Mouse (Mus musculus) midbrain, embryonic 11.5 days (tissue): Measurements from ENCODE around the gene Fkbp8. TPM values are rescaled to one million over a fixed set of nuclear protein-coding genes. Genes with fewer than 3 reads are reported as not detected.
A peak's percentile ranks its signal among the peaks of the same experiment; 100 is the strongest.
"Not testable (repeated sequence)": the region's sequence is repeated elsewhere in the genome, so short reads cannot be mapped to it uniquely, and the experiment has no call there.

Experiments used
- ATAC-seq: fragments of 200-750 bp; cut with Nextera tagmentation; 2 replicates; pipeline ENCODE4 v1.8.0; 2017; ENCODE audit warnings: moderate TSS enrichment, moderate library complexity; ENCODE audit not compliant: low FRiP score
- DNase-seq: peaks from one replicate; pipeline ENCODE4 v3.0.0; 2015; ENCODE audit warnings: low spot score; ENCODE audit errors: missing footprints
- H3K27ac ChIP-seq: fragments of 300-500 bp; sonication (generic); 2 replicates; pipeline ENCODE4 v1.5.1; 2014; ENCODE audit warnings: low read depth, low read length
- H3K27me3 ChIP-seq: fragments of 300-500 bp; sonication (generic); 2 replicates; pipeline ENCODE4 v1.6.1; 2014; ENCODE audit warnings: mild to moderate bottlenecking, low read length, moderate library complexity, mixed read lengths; ENCODE audit not compliant: control insufficient read depth, insufficient read depth
- H3K36me3 ChIP-seq: fragments of 300-500 bp; sonication (generic); 2 replicates; pipeline ENCODE4 v1.6.1; 2014; ENCODE audit warnings: mild to moderate bottlenecking, low read length, moderate library complexity, mixed read lengths; ENCODE audit not compliant: control insufficient read depth, insufficient read depth
- H3K4me1 ChIP-seq: fragments of 300-500 bp; sonication (generic); 2 replicates; pipeline ENCODE4 v1.6.1; 2014; ENCODE audit warnings: low read length; ENCODE audit not compliant: control insufficient read depth, insufficient read depth
- H3K4me2 ChIP-seq: fragments of 300-500 bp; sonication (generic); 2 replicates; pipeline ENCODE4 v1.6.1; 2014; ENCODE audit warnings: mild to moderate bottlenecking, moderate library complexity
- H3K4me3 ChIP-seq: fragments of 300-500 bp; sonication (generic); 2 replicates; pipeline ENCODE4 v1.5.1; 2014; ENCODE audit warnings: low read depth, low read length
- H3K9ac ChIP-seq: fragments of 300-500 bp; sonication (generic); 2 replicates; pipeline ENCODE4 v1.6.1; 2014; ENCODE audit warnings: low read length
- H3K9me3 ChIP-seq: fragments of 300-500 bp; sonication (generic); 2 replicates; pipeline ENCODE4 v1.6.1; 2016; ENCODE audit warnings: low read length; ENCODE audit not compliant: control insufficient read depth
- WGBS: fragments of 180-500 bp; shearing (Covaris S2); extraction: QIAGEN DNeasy Blood & Tissue Kit; methylation state at CpG from one replicate; pipeline ENCODE4 v1.1.7; 2014; 5-methylcytosine and 5-hydroxymethylcytosine counted together
- polyA plus RNA-seq: library from polyadenylated mRNA; unstranded; fragments of >200 nt; fragmentation: Nextera tagmentation; extraction: Ambion mirVana; gene quantifications from 2 replicates; pipeline ENCODE4 v1.2.1, GENCODE M21; 2014

Gene Fkbp8
- polyA plus RNA-seq, 1 experiment from 2014 or later, result 215 TPM

DNA sequence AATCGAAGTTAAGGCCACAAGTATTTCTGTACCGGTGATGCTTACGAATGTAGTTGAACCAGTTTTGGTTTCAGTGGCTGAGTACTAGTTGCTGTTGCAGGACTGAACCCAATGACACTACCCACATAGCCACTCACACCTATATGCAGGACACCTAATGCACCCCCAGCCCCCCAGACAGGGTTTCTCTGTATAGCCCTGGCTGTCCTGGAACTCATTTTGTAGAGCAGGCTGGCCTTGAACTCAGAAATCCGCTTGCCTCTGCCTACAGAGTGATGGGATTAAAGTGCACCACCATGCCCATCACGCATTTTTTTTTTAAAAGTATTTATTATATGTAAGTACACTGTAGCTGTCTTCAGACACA is 20.5 kb upstream of the Fkbp8 start:
- no peak overlapping the region; the same call in 1 of the 2 replicates for H3K9ac ChIP-seq
- H3K27me3 ChIP-seq, result peaks cover 21% of the 10 kb centered on the region
- H3K4me1 ChIP-seq, result peaks cover 30% of the 10 kb centered on the region
- H3K9me3 ChIP-seq, result no peaks in the 10 kb centered on the region
- no peak overlapping the region for H3K27ac ChIP-seq
- H3K4me3 ChIP-seq, result peak overlapping the region; percentile 76; the same call in 1 of the 2 replicates
- peaks cover 10% of the 10 kb centered on the region; the same call in 1 of the 2 replicates for H3K36me3 ChIP-seq
- no peak overlapping the region for H3K4me2 ChIP-seq
- no peak for ATAC-seq
- 54% methylated on average over 5 of the region's 5 CpGs for WGBS
- no peak for DNase-seq

DNA sequence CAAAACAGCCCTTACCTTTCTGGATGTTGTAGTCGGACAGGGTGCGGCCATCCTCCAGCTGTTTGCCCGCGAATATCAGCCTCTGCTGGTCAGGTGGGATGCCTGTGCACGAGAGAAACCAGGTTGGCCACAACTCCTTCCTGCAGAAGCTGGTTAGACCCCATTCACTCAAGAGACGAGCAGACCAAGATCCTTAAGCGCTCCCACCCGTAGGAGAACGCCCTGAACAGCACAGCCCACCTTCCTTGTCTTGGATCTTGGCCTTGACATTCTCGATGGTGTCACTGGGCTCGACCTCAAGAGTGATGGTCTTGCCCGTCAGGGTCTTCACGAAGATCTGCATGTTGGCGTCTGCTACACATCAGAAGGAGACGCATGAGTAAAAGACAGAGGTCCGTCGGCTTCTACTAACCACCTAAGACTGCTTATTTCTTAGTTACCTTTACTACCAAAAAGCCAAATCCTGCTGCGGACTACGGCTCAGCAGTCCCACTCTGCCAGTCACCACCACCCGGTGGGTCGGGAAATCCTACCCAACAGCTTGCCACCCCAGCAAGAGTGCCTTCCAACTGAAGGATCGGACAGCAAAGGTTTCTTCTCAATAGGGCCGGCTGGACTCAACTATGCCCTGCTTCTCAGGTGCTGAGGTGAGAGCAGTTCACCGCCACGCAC is 18.1 kb upstream of the Fkbp8 start:
- Histone ChIP-seq H3K9me3 (no peaks in the 10 kb centered on the region), H3K4me2 (peak overlapping the region; percentile 100), H3K27me3 (no peaks in the 10 kb centered on the region), H3K4me1 (peaks cover 27% of the 10 kb centered on the region), H3K27ac (peak overlapping the region; percentile 86; the same call in 1 of the 2 replicates), H3K36me3 (peaks cover 10% of the 10 kb centered on the region), H3K9ac (peak overlapping the region; percentile 98), H3K4me3 (peak overlapping the region; percentile 98)
- 16% methylated on average over 25 of the region's 25 CpGs for WGBS
- DNase-seq (peak; percentile 77), ATAC-seq (no peak)

DNA sequence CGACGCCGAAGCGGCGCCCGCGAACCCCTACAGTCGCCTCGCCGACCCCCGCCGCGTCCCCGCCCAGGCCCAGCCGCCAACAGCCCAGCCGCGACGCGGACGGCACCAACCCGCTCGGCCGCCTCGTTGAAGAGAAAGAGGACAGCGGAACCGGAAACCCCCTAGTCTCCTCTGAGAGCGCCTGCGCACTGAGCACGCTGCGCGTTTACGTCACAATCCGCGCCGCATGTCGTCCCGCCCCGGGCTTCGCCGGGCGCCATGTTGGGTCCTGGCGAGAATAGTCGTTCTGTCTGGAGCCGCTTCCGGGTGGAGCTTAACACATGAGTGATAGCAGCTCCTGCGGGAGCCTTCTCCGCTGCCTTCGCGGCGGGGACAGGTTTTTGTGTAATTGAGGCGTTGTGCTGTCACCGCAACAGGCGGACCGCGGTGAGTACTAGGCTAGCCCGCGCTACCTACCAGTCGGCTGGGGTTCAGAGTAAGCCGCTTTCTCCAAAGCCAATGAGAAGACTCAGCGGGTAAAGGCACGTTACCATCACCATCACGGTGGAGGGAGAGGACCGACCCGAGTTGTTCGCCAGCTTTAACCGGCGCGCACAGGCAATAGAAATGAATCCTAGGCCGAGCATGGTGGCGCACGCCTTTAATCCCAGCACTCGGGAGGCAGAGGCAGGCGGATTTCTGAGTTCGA is 17.2 kb upstream of the Fkbp8 start, which contains the start of gene Uba52:
Gene Uba52, minus strand, starts transcription at position 574 of the 688 bp plus-strand sequence.
- Histone ChIP-seq H3K36me3 (peaks cover 10% of the 10 kb centered on the region), H3K9ac (peak within 1 kb of the TSS; percentile 98), H3K27me3 (no peaks in the 10 kb centered on the region), H3K4me3 (peak within 1 kb of the TSS; percentile 98), H3K9me3 (no peaks in the 10 kb centered on the region), H3K4me2 (peak within 1 kb of the TSS; percentile 100), H3K4me1 (peaks cover 26% of the 10 kb centered on the region), H3K27ac (peak within 1 kb of the TSS; percentile 86)
- 1% methylated on average over 73 of the region's 74 CpGs for WGBS
- ATAC-seq (peak; percentile 85), DNase-seq (peak; percentile 100)

DNA sequence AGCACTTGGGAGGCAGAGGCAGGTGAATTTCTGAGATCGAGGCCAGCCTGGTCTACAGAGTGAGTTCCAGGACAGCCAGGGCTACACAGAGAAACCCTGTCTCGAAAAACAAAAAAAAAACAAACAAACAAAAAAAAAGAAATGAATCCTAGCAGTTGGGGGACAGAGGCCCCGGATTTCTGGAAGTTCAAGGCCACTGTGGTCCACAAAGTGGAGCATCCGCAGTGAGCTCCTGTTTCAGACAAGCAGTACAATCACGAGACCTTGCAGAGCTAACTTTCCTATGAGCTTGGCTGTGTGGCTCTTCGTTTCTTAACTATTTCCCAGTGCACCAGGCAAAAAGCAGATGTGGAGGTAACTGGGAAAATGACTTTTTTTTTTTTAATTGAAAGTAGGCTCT is 16.4 kb upstream of the Fkbp8 start:
- WGBS, result 89% methylated on average over 6 of the region's 6 CpGs
- Histone ChIP-seq H3K4me3 (peak overlapping the region; percentile 98), H3K4me2 (peak overlapping the region; percentile 42), H3K4me1 (peaks cover 19% of the 10 kb centered on the region)
- H3K9ac ChIP-seq, H3K9me3 ChIP-seq, H3K27me3 ChIP-seq, H3K27ac ChIP-seq, ATAC-seq, H3K36me3 ChIP-seq, DNase-seq: not testable (repeated sequence)

DNA sequence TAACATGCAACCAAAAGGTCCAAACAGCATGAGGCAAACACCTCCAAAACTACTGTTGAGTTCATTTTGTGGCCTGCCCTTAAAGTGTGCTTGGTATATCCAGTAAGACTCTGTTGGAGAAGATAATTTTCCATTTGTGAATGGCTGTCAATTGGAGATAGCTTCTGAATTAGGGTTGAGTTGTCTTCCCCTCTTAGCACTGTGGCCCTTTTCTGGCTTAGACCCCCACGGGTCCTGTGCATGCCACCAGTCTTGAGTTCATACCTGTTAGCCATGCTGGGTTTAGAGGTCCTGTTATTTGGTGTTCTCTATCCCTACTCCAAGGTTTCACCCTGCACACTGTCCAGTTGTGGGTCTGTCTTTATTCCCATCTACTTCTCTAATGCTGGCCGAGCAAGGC is 15.8 kb upstream of the Fkbp8 start:
- H3K9ac ChIP-seq, result no peak overlapping the region
- no peaks in the 10 kb centered on the region for H3K27me3 ChIP-seq
- peaks cover 10% of the 10 kb centered on the region for H3K36me3 ChIP-seq
- ATAC-seq (no peak), DNase-seq (no peak)
- 98% methylated on average over 2 of the region's 2 CpGs for WGBS
- peaks cover 18% of the 10 kb centered on the region for H3K4me1 ChIP-seq
- no peak overlapping the region for H3K4me3 ChIP-seq
- H3K4me2 ChIP-seq, result no peak overlapping the region
- no peak overlapping the region for H3K27ac ChIP-seq
- no peaks in the 10 kb centered on the region for H3K9me3 ChIP-seq

DNA sequence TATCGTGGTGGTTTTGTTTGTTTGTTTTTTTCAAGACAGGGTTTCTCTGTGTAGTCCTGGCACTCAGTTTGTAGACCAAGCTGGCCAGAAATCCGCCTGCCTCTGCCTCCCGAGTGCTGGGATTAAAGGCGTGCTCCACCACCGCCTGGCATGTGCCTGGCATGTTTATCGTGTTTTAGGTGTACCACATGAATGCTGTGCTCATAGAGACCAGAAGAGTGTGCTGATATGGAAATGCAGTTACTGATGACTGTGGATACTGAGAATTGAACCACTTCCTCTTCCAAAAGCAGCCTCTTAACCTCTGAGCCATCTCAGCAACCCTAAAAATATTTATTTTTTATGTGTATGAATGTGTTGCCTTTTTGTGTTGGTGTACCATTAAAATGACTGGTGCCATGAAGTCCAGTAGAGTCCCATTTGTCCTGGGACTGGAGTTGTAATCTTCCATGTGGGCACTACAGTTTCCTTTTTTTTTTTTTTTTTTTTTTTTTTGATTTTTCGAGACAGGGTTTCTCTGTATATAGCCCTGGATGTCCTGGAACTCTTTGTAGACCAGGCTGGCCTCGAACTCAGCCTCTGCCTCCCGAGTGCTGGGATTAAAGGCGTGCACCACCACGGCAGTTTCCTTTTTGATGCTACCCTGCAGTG is 15.1 kb upstream of the Fkbp8 start:
- no peak overlapping the region for H3K27ac ChIP-seq
- no peak overlapping the region for H3K9ac ChIP-seq
- ATAC-seq, result no peak
- no peaks in the 10 kb centered on the region for H3K9me3 ChIP-seq
- H3K4me3 ChIP-seq, result no peak overlapping the region
- peaks cover 9% of the 10 kb centered on the region for H3K36me3 ChIP-seq
- peaks cover 17% of the 10 kb centered on the region for H3K4me1 ChIP-seq
- no peak overlapping the region for H3K4me2 ChIP-seq
- no peaks in the 10 kb centered on the region for H3K27me3 ChIP-seq
- DNase-seq, result no peak
- WGBS, result 86% methylated on average over 11 of the region's 11 CpGs

DNA sequence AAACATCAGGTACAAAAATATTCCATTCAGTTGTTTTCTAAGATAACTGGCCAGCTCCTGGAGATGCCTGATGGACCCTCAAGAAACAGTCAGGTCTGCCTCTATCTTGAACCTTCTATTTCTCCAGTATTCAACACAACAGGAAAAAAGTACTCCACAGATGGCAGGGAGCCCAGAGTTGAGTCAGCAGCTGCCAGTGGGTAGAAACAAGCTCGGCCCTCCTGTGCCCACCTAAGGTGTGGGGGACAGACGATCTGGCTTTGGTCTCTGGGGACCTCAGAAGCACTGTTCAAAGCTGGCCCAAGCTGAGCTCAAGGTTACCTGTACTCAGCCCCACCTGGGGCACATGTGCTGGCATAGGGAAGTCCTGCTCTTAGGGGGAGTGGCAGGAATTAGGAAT is 14.1 kb upstream of the Fkbp8 start:
- DNase-seq, result no peak
- H3K9ac ChIP-seq, result no peak overlapping the region
- H3K4me3 ChIP-seq, result no peak overlapping the region
- H3K9me3 ChIP-seq, result no peaks in the 10 kb centered on the region
- H3K4me1 ChIP-seq, result peaks cover 13% of the 10 kb centered on the region
- 87% methylated on average over 2 of the region's 2 CpGs for WGBS
- H3K27me3 ChIP-seq, result no peaks in the 10 kb centered on the region
- H3K36me3 ChIP-seq, result peaks cover 5% of the 10 kb centered on the region
- H3K4me2 ChIP-seq, result no peak overlapping the region
- ATAC-seq, result no peak
- H3K27ac ChIP-seq, result no peak overlapping the region

DNA sequence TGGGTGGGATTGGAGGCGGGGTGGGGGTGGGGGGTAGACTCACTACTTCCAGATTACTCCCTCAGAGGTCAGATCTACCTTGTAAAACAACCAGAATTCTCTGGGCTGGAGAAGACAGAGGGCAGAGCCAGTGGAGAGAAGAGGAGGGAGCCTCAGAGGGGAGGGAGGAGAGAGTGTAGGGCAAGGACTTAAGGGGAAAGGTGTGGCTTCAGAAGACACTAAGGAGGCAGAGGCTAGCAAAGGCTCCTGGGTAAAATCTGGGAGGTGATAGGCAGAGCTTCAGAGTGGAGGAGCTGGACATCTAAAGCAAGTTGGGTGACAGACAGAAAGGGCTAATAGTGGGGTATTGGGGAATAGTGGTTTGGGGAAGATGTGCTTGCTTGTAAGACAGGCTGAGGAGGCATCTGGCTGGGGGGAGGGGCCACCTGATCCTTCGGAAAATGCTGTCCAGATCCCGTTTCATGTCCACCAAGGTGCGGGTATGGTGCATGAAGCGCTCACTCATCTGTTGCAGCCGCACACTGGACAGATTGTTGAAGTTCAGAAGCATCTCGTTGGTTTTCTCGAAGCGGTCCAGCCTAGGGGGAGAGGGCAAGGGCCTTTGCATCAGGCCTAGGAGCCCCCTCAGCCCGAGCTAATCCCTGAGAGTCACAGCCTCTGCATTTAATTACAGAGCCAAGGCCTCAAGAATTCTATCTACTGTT is 9.4 kb upstream of the Fkbp8 start:
- H3K9ac ChIP-seq, result no peak overlapping the region
- no peaks in the 10 kb centered on the region for H3K9me3 ChIP-seq
- H3K36me3 ChIP-seq, result no peaks in the 10 kb centered on the region; the same call in none of the 2 replicates
- H3K4me1 ChIP-seq, result peaks cover 6% of the 10 kb centered on the region; the same call in 1 of the 2 replicates
- ATAC-seq (no peak), DNase-seq (no peak)
- H3K27ac ChIP-seq, result no peak overlapping the region
- no peak overlapping the region for H3K4me2 ChIP-seq
- 72% methylated on average over 10 of the region's 10 CpGs for WGBS
- no peak overlapping the region for H3K4me3 ChIP-seq
- no peaks in the 10 kb centered on the region for H3K27me3 ChIP-seq
